Mouse (Mus musculus) gastrocnemius, adult 2 months (tissue): ENCODE results near the gene Unc13c. TPM values are rescaled to one million over a fixed set of nuclear protein-coding genes. Genes with fewer than 3 reads are reported as not detected.
A peak's percentile ranks its signal among the peaks of the same experiment; 100 is the strongest.

Experiments
- DNase-seq: peaks from one replicate; pipeline ENCODE4 v3.0.0; 2022
- H3K27ac ChIP-seq: fragments of 200-600 bp; 2 replicates; pipeline ENCODE4 v1.8.1; 2022; ENCODE audit warnings: mild to moderate bottlenecking
- H3K4me3 ChIP-seq: fragments of 200-600 bp; 2 replicates; pipeline ENCODE4 v1.8.1; 2022; ENCODE audit warnings: mild to moderate bottlenecking, moderate library complexity
- CTCF ChIP-seq: fragments of 200-600 bp; IDR thresholded peaks from 2 replicates; pipeline ENCODE4 v1.8.1; 2022; ENCODE audit warnings: antibody characterized with exemption, mild to moderate bottlenecking, moderate library complexity
- intact Hi-C: fragments of 180-260 bp; cut with DNase I; formaldehyde crosslinking; loops from one replicate; pipeline ENCODE4 v1.15.1; 2025
- total RNA-seq, 2 experiments: library from RNA; stranded (reverse); gene quantifications; 2 replicates each; pipeline ENCODE4 v1.2.3; 2021

Gene Unc13c
- total RNA-seq, 2 experiments from 2014 or later = 0.05 to 0.25 TPM

DNA sequence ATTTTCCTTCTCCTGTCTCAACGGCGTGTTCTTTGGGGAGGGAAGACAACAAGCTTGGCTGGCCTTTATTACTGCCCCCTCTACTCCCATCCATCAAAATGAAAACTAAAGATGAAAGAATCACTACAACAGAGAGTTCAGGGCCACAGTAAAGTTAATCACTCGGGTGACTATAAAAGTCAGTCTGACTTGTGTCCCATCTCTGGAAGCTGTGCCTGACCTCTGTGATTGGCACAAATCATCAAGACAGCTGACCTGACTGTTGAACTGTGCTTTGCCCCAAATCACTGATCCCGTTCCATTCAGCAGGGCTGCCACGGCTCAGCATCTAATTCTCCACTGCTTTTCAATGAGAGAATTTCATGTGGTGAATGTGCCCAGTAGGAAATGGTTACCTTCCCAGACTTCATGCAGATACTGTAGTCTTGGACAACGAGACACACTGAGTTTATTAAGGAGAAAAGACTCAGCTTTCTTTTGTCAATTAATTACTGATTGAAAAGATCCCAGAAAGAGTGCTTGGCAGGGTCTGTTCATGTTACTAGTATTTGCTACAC lies 297.0 kb downstream of the Unc13c start:
- no peak for TF ChIP-seq CTCF
- no peak for DNase-seq
- H3K27ac ChIP-seq = no peak overlapping the region
- H3K4me3 ChIP-seq = no peak overlapping the region
- intact Hi-C loops = no loop called here

DNA sequence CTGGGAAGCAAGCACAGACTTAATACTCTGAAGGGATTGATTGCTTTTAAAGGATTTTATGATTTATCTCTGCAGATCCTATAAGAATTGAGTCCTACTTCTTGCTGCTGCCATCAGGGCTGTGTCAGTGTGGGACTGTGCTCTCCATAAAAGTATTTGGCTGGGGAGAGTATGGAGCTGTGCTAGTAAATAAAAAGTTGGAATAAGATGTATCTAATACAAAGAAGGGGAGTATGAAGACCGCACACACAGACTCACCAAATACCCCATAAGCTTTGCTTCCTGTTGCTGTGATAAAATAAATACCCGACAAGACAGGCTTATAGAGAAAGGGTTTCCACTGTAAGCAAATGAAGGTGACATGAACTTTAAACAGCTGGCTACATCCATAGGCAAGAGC lies 298.7 kb downstream of the Unc13c start:
- intact Hi-C loops = no loop called here
- no peak for DNase-seq

DNA sequence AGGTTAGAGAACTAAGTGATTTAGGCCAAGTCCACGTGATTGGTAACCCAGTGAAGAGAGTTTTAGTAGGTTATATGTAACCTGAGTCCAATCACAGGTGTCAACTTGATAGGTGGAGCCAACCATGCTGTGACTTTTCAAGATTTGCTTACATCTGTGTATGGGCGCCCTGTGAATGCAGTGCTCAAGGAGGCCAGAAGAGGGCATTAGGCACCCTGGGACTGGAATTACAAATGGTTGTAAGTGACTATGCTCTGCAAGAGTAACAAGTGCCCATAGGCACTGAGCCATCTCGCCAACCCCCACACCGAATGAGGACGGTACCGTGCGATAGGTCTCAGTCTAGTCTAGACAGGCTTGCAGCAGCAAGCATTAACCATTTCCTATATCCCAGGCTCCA lies 305.9 kb downstream of the Unc13c start:
- DNase-seq = no peak
- Histone ChIP-seq H3K4me3 (no peak overlapping the region), H3K27ac (no peak overlapping the region)
- no peak for TF ChIP-seq CTCF
- intact Hi-C loops = no loop called here

More for the DNA sequence above, 298.7 kb downstream of the Unc13c start:
- Histone ChIP-seq H3K27ac (no peak overlapping the region), H3K4me3 (no peak overlapping the region)
- no peak for TF ChIP-seq CTCF

DNA sequence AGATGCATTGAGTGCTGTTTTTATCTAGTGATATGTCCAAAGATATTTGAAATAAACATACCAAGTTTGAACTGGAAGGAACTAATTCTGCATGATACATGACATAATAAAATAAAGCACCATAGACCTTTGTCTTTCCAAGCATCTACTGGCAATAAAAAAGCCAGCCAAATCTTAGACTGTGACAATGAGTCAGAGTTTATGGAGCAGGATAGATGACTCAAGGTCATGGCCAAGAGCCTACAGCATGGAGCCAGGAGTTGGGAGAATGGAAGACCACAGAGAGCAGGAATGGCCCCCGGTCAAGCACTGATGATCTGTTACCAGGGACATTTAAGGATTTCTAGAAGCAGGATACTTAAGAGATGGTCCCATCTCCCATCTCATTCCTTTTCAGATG lies 319.7 kb downstream of the Unc13c start:
- Histone ChIP-seq H3K27ac (no peak overlapping the region), H3K4me3 (no peak overlapping the region)
- no peak for DNase-seq
- intact Hi-C loops = no loop called here
- TF ChIP-seq CTCF = no peak

DNA sequence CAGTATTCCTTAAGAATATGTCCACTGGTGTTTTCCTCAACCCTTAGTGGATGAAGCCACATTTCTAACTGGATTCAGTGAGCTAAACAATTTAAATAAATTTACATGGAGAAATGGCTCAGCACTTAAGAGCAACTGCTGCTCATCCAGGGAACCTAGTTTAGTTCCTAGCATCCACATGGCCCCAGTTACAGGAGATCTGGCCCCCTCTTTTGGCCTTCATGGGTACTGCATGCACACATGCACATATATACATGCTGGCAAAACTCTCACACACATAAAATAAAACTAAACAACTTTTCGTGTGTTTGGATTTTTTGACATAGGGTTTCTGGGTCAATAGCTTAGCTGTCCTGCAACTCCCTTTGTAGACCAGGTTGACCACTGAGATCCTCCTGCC lies 330.6 kb downstream of the Unc13c start:
- TF ChIP-seq CTCF = no peak
- intact Hi-C loops = no loop called here
- DNase-seq = no peak
- no peak overlapping the region for H3K4me3 ChIP-seq
- H3K27ac ChIP-seq = no peak overlapping the region

DNA sequence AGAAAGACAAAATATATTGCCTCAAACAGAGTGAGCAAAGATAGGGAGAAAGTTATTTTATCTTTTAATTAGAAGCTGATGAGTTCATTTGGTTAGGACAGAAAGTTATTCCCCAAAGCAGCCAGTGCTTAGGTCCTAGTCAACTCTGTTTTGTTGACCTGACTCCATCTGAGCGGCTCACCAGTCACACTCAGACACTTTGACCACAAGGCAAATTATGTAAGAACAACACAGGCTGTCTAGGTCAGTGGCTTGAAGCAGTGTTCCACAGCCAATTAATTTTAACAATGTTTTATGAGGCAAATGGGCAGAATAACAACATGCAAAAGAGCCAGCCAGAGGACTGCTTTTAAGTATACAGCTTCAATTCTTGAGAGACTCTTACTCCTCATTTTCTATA lies 343.6 kb downstream of the Unc13c start:
- Histone ChIP-seq H3K27ac (no peak overlapping the region), H3K4me3 (no peak overlapping the region)
- no peak for TF ChIP-seq CTCF
- DNase-seq = no peak
- intact Hi-C loops = no loop called here

DNA sequence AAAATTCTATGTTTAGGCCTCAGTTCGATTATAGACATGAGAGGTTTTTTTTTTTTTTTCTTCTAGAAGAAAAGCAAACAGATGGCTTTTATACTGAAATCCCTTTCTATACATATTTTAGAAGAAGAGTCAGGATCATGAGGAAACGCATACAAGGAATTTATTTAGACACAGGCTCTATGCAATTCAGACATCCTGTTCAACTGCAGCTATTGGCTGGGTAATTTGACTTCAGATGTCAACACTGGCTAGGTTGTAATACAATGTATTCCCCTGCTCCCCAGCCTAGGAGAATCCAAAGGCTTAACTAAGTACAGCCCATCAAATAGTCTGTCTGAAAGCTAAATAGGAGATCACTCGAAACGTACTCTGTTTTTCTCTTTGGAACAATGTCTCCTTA lies 355.9 kb downstream of the Unc13c start:
- no peak for TF ChIP-seq CTCF
- no peak overlapping the region for H3K27ac ChIP-seq
- DNase-seq = no peak
- no peak overlapping the region for H3K4me3 ChIP-seq
- intact Hi-C loops = no loop called here

DNA sequence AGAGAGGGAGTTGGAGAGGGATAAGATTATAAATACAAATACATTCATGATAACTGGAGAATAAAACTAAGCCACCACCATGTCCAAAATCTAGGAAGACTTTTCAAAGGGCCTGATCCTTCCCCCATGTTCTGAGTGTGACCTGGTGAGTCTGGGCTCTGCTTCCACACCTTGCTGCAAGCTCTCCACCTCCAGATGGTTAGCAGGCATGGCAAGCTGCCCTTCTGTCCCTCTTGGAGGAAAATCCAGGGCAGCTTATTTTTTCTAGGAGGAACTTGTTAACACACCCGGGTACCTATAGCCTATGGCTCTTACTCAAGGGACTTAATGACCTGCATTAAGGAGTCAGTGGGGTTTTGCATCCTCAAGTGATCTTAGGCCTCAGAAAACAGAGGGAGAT lies 364.8 kb downstream of the Unc13c start:
- no peak for DNase-seq
- TF ChIP-seq CTCF = no peak
- Histone ChIP-seq H3K4me3 (no peak overlapping the region), H3K27ac (no peak overlapping the region)
- intact Hi-C loops = no loop called here

DNA sequence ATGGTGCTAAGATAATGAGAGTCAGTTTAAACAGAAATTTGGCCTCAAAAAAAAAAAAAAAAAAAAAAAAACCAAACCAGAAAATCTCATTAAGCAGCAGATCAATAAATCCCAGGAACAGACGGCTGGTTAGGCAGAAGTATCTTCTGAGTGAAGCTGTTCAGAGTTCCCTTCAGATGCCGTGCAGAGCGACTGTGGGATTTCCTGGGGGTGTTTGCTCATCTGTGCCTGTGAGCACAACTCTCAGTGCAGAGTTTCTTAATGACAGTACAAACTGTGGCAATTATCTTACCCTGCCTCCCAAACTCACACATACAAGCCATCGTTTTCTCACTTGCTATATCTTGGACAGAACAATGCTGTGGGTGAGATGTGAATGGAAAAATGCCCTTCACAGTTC lies 403.2 kb downstream of the Unc13c start:
- TF ChIP-seq CTCF = no peak
- DNase-seq = no peak
- intact Hi-C loops = no loop called here

DNA sequence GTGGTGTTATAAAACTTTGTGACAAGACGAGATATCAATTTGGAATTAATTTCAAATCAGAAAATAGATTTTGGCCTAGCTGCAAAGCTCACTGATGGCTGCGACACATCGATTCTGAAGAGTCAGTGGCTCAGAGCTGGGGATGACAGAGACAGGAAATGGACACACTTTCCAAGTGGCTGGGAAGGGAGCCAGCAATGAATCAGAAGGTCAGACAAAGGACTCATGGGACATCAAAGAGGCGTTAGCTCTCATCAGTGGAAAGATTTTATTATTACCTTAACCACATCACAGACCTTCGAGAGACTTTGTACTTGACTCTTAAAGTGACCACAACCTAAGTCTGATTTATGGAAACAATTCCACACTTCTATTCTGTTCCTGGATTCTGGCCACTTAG lies 408.7 kb downstream of the Unc13c start:
- H3K27ac ChIP-seq = no peak overlapping the region
- no peak for TF ChIP-seq CTCF
- intact Hi-C loops = no loop called here

More for the DNA sequence above, 403.2 kb downstream of the Unc13c start:
- H3K4me3 ChIP-seq = no peak overlapping the region
- no peak overlapping the region for H3K27ac ChIP-seq

DNA sequence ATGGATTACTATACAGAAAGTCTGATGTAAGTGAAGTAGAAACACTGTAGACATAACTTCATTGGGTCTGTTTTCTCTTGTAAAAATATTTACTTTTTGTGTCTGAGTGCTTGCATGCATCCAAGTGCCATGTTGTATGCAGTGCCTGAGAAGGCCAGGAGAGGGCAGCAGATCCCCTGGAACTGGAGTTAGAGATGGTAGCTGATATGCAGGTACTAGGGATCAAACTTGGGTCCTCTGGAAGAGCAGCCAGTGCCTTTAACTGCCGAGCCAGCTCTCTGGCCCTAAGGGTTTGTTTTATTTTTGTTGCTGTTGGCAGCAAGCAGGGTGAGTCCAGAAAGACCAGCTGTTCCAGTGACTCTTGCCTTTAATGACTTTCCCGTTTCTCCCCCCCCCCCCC lies 411.0 kb downstream of the Unc13c start:
- Histone ChIP-seq H3K27ac (no peak overlapping the region), H3K4me3 (no peak overlapping the region)
- peak; percentile 32 for DNase-seq
- intact Hi-C loops = loop anchor here (5.0 kb wide), 1 partner anchor 424 kb away; no protein-coding TSS in a partner anchor
- TF ChIP-seq CTCF = peak; percentile 78

More for the DNA sequence above, 408.7 kb downstream of the Unc13c start:
- no peak overlapping the region for H3K4me3 ChIP-seq
- DNase-seq = peak; percentile 56

DNA sequence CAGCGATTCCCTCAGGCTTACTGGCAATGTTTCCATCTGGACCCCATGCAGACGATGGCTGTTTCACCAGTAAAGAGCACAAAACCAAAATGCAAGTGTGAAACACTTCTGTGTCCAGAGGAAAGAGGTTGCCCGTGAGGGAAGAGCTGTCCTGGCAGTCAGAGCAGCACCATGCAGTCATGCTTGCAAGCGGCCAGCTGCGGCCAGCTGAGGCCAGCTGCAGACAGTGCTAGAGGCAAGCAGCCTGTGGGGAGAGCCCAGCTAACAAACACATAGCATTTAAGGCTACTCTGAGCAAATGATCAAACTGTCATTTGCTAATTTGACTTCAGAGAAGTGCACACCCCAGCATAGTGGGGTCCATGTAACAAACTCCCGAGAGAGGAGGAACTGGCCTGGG lies 413.4 kb downstream of the Unc13c start:
- no peak for DNase-seq
- TF ChIP-seq CTCF = no peak
- Histone ChIP-seq H3K27ac (no peak overlapping the region), H3K4me3 (no peak overlapping the region)
- intact Hi-C loops = loop anchor here (5.0 kb wide), 1 partner anchor 427 kb away; no protein-coding TSS in a partner anchor

DNA sequence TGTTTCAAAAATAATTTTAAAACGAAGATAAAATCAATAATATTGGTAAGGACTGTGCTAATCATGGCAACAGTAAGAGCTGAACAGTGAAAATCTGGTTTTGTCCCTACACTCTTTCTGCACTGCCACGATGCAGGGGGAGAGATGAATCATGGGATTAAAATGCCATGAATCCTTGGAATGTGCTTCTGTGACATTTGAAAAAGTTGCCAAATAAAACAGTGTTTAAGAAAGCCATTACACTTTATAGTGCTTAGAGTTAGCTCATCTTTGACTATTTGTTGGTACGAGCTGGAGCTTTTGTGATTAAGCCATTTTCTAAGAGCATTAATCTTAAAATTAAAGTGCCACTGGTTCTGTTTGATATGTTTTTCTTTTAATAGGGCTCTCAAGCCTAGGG lies 496.2 kb downstream of the Unc13c start:
- TF ChIP-seq CTCF = no peak
- Histone ChIP-seq H3K27ac (no peak overlapping the region), H3K4me3 (no peak overlapping the region)
- no peak for DNase-seq
- intact Hi-C loops = no loop called here

DNA sequence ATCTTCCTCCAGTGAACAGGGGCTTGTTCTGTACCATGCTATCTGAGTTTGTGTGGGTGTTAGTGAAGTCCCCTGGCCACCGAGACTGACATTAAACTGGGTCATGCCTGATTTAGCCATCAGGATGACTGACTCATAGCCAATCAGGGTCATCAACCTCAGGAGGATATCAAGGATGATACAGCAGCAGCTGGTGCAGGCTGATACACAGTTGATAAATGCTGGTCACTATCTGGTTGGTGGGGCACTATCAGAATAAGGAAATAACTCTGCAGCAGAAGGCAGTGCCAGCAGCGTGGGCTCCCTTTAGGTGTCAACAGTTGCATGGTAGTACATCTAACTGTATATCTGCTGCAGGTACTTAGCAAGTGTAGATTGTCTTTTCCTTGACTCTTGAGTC lies 506.7 kb downstream of the Unc13c start:
- intact Hi-C loops = no loop called here
- no peak overlapping the region for H3K4me3 ChIP-seq
- H3K27ac ChIP-seq = no peak overlapping the region
- TF ChIP-seq CTCF = no peak
- DNase-seq = no peak
